ENCODE assay signal across 9 mouse cellular contexts in the genomic region with DNA sequence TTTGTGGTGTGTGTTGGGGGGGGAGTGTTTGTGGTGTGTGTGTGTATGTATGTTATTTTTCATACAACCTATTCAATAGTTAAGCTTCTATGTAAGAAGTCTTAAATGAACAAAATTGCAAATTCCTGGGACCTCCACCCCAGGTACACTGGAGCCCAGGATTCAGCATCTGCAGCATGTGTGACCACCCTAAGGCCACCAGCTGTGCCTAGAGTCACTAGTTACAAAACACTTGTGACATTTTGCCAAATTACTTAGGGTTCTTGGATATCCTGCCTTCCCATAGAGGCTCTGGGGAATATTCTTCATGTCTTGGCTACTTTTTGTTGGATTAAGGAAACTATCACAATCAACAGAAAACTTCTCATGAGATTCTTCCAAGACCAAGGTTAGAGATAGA. TPM values are rescaled to one million over a fixed set of nuclear protein-coding genes. Genes with fewer than 3 reads are reported as not detected.
DNase-seq lines count a peak whose midpoint lies in the region; ATAC-seq and TF ChIP-seq lines count a peak whose summit lies in the region.
"Had no signal": no experiment of that assay in that cellular context is flagged by ENCODE, and none has a peak within 500 bp of the region (broad histone marks: within the 10 kb centered on the region; RNA-seq: fewer than 3 reads in every experiment).

No protein-coding gene starts in this region.

- ATAC-seq in forebrain, embryonic 12.5 days (ENCODE audit: low FRiP score) = no peak
- ATAC-seq in forebrain, embryonic 14.5 days = no peak
- ATAC-seq in lung, embryonic 15.5 days (ENCODE audit: borderline replicate concordance, extremely low read depth, low FRiP score, low TSS enrichment) = no peak
- ATAC-seq in limb, embryonic 15.5 days (ENCODE audit: insufficient number of reproducible peaks, low FRiP score, low TSS enrichment, low read depth) = no peak
- no peak for ATAC-seq in stomach, embryonic 16.5 days (ENCODE audit: insufficient read depth, low FRiP score)
- ATAC-seq in frontal cortex, adult (ENCODE audit: low TSS enrichment) = no peak

- H3K27me3 ChIP-seq in forebrain, embryonic 12.5 days = peaks cover 30% of the 10 kb centered on the region
- peaks cover 26% of the 10 kb centered on the region for H3K27me3 ChIP-seq in forebrain, embryonic 14.5 days (replicated peaks; ENCODE audit: control insufficient read depth, insufficient read depth, low read length)
- peaks cover 38% of the 10 kb centered on the region for H3K27me3 ChIP-seq in lung, embryonic 15.5 days
- peaks cover 33% of the 10 kb centered on the region for H3K27me3 ChIP-seq in limb, embryonic 15.5 days
- H3K27me3 ChIP-seq in stomach, embryonic 16.5 days (ENCODE audit: control insufficient read depth, insufficient read depth, low read length) = peaks cover 12% of the 10 kb centered on the region

- DNase-seq in forebrain, embryonic 14.5 days (ENCODE audit: low spot score) = no peak
- no peak for DNase-seq in lung, adult 2 months
- no peak for DNase-seq in frontal cortex, adult 2 months (ENCODE audit: extremely low spot score in 1 of 2, low spot score in 1 of 2)
- DNase-seq: right cerebral cortex, postnatal 25 days had no signal

- no peak for TF ChIP-seq CTCF in lung, adult 2 months (IDR thresholded peaks at IDR 0.05; ENCODE audit: insufficient read depth, low read length)

- H3K9ac ChIP-seq in forebrain, embryonic 12.5 days = no peak overlapping the region
- H3K9ac ChIP-seq in forebrain, embryonic 14.5 days (ENCODE audit: low read length) = no peak overlapping the region
- no peak overlapping the region for H3K9ac ChIP-seq in lung, embryonic 15.5 days
- H3K9ac ChIP-seq in limb, embryonic 15.5 days = no peak overlapping the region
- H3K9ac ChIP-seq in stomach, embryonic 16.5 days (ENCODE audit: low read length) = peak overlapping the region; percentile 60

- H3K9me3 ChIP-seq in forebrain, embryonic 12.5 days = no peaks in the 10 kb centered on the region
- H3K9me3 ChIP-seq in forebrain, embryonic 14.5 days (replicated peaks; ENCODE audit: control insufficient read depth, low read length) = no peaks in the 10 kb centered on the region
- no peaks in the 10 kb centered on the region for H3K9me3 ChIP-seq in lung, embryonic 15.5 days
- no peaks in the 10 kb centered on the region for H3K9me3 ChIP-seq in limb, embryonic 15.5 days
- no peaks in the 10 kb centered on the region for H3K9me3 ChIP-seq in stomach, embryonic 16.5 days (replicated peaks; ENCODE audit: control insufficient read depth, low read length)

- peaks cover 21% of the 10 kb centered on the region for H3K4me1 ChIP-seq in forebrain, embryonic 12.5 days
- H3K4me1 ChIP-seq in forebrain, embryonic 14.5 days (ENCODE audit: control insufficient read depth, insufficient read depth, low read length) = peaks cover 7% of the 10 kb centered on the region; the same call in 1 of the 2 replicates
- peaks cover 17% of the 10 kb centered on the region for H3K4me1 ChIP-seq in lung, embryonic 15.5 days
- H3K4me1 ChIP-seq in lung, adult 2 months (ENCODE audit: control insufficient read depth, insufficient read depth, low read length) = no peaks in the 10 kb centered on the region; the same call in 1 of the 2 replicates
- peaks cover 17% of the 10 kb centered on the region for H3K4me1 ChIP-seq in limb, embryonic 15.5 days
- H3K4me1 ChIP-seq in stomach, embryonic 16.5 days (ENCODE audit: control insufficient read depth, insufficient read depth, low read length) = no peaks in the 10 kb centered on the region

- TF ChIP-seq POLR2A in lung, adult 2 months (IDR thresholded peaks at IDR 0.05; ENCODE audit: borderline replicate concordance, extremely low read depth, low read depth, low read length) = no peak

- peak overlapping the region; percentile 97 for H3K4me2 ChIP-seq in forebrain, embryonic 12.5 days
- H3K4me2 ChIP-seq in forebrain, embryonic 14.5 days (ENCODE audit: low read length) = no peak overlapping the region
- H3K4me2 ChIP-seq in lung, embryonic 15.5 days = peak overlapping the region; percentile 88
- peak overlapping the region; percentile 92; the same call in 1 of the 2 replicates for H3K4me2 ChIP-seq in limb, embryonic 15.5 days
- H3K4me2 ChIP-seq in stomach, embryonic 16.5 days (ENCODE audit: low read depth, low read length) = peak overlapping the region; percentile 64

- H3K4me3 ChIP-seq in forebrain, embryonic 12.5 days (replicated peaks) = peak overlapping the region; percentile 52; the same call in 1 of the 2 replicates
- H3K4me3 ChIP-seq in forebrain, embryonic 14.5 days (ENCODE audit: low read depth, low read length) = no peak overlapping the region
- H3K4me3 ChIP-seq in lung, embryonic 15.5 days = no peak overlapping the region
- H3K4me3 ChIP-seq in lung, adult 2 months (replicated peaks; ENCODE audit: extremely low read depth, low read depth, low read length) = no peak overlapping the region
- peak overlapping the region; percentile 51 for H3K4me3 ChIP-seq in limb, embryonic 15.5 days
- peak overlapping the region; percentile 62 for H3K4me3 ChIP-seq in stomach, embryonic 16.5 days (replicated peaks; ENCODE audit: low read length)

- no peaks in the 10 kb centered on the region for H3K36me3 ChIP-seq in forebrain, embryonic 12.5 days (replicated peaks)
- no peaks in the 10 kb centered on the region for H3K36me3 ChIP-seq in forebrain, embryonic 14.5 days (ENCODE audit: control insufficient read depth, insufficient read depth, low read length)
- no peaks in the 10 kb centered on the region for H3K36me3 ChIP-seq in lung, embryonic 15.5 days
- no peaks in the 10 kb centered on the region for H3K36me3 ChIP-seq in limb, embryonic 15.5 days
- H3K36me3 ChIP-seq in stomach, embryonic 16.5 days (ENCODE audit: control insufficient read depth, insufficient read depth, low read length) = no peaks in the 10 kb centered on the region

- no peak overlapping the region for H3K27ac ChIP-seq in forebrain, embryonic 12.5 days
- no peak overlapping the region for H3K27ac ChIP-seq in forebrain, embryonic 14.5 days (ENCODE audit: low read depth, low read length)
- no peak overlapping the region for H3K27ac ChIP-seq in lung, embryonic 15.5 days
- no peak overlapping the region for H3K27ac ChIP-seq in limb, embryonic 15.5 days
- H3K27ac ChIP-seq in stomach, embryonic 16.5 days (ENCODE audit: low read length) = no peak overlapping the region

RNA-seq across cellular contexts. Expression of a gene that starts 1.6 kb away (rescaled TPM):
- 0.23 and 0.31 TPM in 2 replicates for polyA plus RNA-seq in forebrain, embryonic 12.5 days (2016; fragmentation: Nextera tagmentation; extraction: Ambion mirVana)
- 0.80 and 1.0 TPM in 2 replicates for polyA plus RNA-seq in forebrain, embryonic 14.5 days (2014; fragmentation: Nextera tagmentation; extraction: Ambion mirVana)
- 0.72 and 1.3 TPM in 2 replicates for polyA plus RNA-seq in lung, embryonic 15.5 days (2015; fragmentation: Nextera tagmentation; extraction: Ambion mirVana)
- polyA plus RNA-seq in lung, adult 2 months (2012; rRNA removed) = 1.7 and 2.3 TPM in 2 replicates
- polyA plus RNA-seq in limb, embryonic 15.5 days (2015; fragmentation: Nextera tagmentation; extraction: Ambion mirVana) = 4.7 and 6.3 TPM in 2 replicates
- 12.9 and 13.4 TPM in 2 replicates for polyA plus RNA-seq in stomach, embryonic 16.5 days (2015; fragmentation: Nextera tagmentation; extraction: Ambion mirVana)
- polyA plus RNA-seq in frontal cortex, adult 2 months (2012; rRNA removed) = 0.23 and 0.28 TPM in 2 replicates

Comparison
In these comparisons a context has a peak if more than half of its experiments do, and no peak if none do; other contexts are left out.
1. H3K4me3 ChIP-seq: peak in forebrain, embryonic 12.5 days (single experiment), limb, embryonic 15.5 days (single experiment) and stomach, embryonic 16.5 days (single experiment); none in forebrain, embryonic 14.5 days (single experiment), lung, embryonic 15.5 days (single experiment) and lung, adult 2 months (single experiment).